Mouse (Mus musculus) olfactory bulb, adult 2 months (tissue): Measurements from ENCODE around the gene Jup. TPM values are rescaled to one million over a fixed set of nuclear protein-coding genes. Genes with fewer than 3 reads are reported as not detected.
"Not testable (repeated sequence)": the region's sequence is repeated elsewhere in the genome, so short reads cannot be mapped to it uniquely, and the experiment has no call there.

Experiments
- H3K27ac ChIP-seq: fragments of 200-500 bp; 2 replicates; pipeline ENCODE4 v1.5.1; 2012; ENCODE audit warnings: low read depth, low read length; ENCODE audit not compliant: insufficient read depth
- H3K4me1 ChIP-seq: fragments of 200-500 bp; 2 replicates; pipeline ENCODE4 v1.6.1; 2012; ENCODE audit warnings: low read length; ENCODE audit not compliant: control insufficient read depth, insufficient read depth
- H3K4me3 ChIP-seq: fragments of 200-500 bp; 2 replicates; pipeline ENCODE4 v1.5.1; 2012; ENCODE audit warnings: mild to moderate bottlenecking, low read depth, low read length, moderate library complexity; ENCODE audit not compliant: insufficient read depth
- CTCF ChIP-seq: fragments of 200-500 bp; IDR thresholded peaks from 2 replicates; pipeline ENCODE4 v1.5.1; 2012; ENCODE audit warnings: low read depth, mild to moderate bottlenecking, low read length, moderate library complexity; ENCODE audit not compliant: insufficient read depth
- POLR2A ChIP-seq: fragments of 200-500 bp; IDR thresholded peaks from 2 replicates; pipeline ENCODE4 v1.6.1; 2012; ENCODE audit warnings: mild to moderate bottlenecking, low read depth, low read length, moderate library complexity; ENCODE audit not compliant: insufficient read depth
- WGBS: fragments of 180-500 bp; shearing (Covaris S2); methylation state at CpG from one replicate; pipeline ENCODE4 v1.1.7; 2018; 5-methylcytosine and 5-hydroxymethylcytosine counted together
- polyA plus RNA-seq: library from polyadenylated mRNA; stranded (reverse); fragments of >200 nt; gene quantifications from 2 replicates; pipeline ENCODE4 v1.2.4, GENCODE M21; 2012; ENCODE audit warnings: low replicate concordance; ENCODE audit not compliant: missing spikeins, insufficient read depth, insufficient read length

Jup gene
- polyA plus RNA-seq, 1 experiment = not detected

DNA sequence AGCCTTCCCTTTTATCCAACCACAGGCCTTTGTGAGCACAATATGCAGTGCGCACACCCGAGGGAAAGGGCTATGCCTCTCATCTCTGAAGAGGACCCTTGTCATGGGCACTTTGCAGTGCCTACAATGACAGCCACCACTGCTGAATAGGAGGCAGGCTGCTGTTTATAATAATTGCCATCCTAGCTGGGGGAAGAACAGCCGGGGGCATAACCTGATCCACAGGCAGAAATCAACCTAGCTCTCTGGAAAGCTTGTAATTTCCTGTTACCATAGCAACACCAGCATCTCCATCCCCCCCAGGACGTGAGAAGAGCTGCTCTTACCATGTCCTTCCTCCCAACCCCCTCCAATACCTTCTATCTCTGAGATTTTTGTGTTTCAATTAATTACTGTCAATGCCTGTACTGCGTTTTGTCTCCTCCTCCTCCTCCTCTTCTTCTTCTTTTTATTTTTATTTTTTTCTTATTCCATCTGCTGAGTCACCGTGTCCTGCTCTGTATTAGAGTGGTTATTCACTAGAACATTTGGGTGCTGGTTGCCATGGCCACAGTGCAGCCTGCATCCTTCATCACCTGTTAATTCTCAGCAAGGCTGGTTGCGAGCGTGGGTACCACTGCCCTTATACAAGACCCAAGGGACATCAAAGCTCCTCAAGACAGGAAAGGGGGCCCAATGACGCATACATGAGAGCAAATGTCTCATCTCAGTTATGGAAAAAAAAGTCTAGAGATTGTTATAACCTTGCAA is 64.6 kb downstream of the Jup start:
- Histone ChIP-seq H3K4me3 (no peak overlapping the region), H3K4me1 (peaks cover 35% of the 10 kb centered on the region), H3K27ac (peak overlapping the region; percentile 95)
- no peak for TF ChIP-seq CTCF
- WGBS = 16% methylated on average over 9 of the region's 9 CpGs

DNA sequence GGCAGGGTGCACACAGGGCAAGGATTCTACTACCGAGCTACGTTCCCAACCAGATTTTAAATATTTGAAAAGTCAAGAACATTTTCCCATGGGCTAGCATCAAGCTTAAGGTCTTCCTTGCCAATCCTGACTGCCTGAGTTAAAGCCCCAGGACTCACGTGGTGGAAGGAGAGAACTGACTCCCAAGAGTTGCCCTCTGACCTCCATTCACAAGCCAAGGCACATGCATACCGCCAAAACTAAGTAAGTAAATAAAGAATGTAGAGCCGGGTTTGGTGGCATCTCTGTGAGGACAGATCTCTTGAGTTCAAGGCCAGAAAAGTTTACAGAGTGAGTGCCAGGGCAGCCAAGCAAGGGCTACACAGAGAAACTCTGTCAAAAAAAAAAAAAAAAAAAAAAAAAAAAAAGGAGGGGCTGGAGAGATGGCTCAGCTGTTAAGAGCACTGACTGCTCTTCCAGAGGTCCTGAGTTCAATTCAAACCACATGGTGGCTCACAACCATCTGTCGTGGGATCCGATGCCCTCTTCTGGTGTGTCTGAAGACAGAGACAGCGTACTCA is 66.7 kb downstream of the Jup start:
- not testable (repeated sequence) for H3K4me3 ChIP-seq
- H3K4me1 ChIP-seq = peaks cover 37% of the 10 kb centered on the region
- H3K27ac ChIP-seq = peak overlapping the region; percentile 95
- WGBS = 52% methylated on average over 8 of the region's 8 CpGs

DNA sequence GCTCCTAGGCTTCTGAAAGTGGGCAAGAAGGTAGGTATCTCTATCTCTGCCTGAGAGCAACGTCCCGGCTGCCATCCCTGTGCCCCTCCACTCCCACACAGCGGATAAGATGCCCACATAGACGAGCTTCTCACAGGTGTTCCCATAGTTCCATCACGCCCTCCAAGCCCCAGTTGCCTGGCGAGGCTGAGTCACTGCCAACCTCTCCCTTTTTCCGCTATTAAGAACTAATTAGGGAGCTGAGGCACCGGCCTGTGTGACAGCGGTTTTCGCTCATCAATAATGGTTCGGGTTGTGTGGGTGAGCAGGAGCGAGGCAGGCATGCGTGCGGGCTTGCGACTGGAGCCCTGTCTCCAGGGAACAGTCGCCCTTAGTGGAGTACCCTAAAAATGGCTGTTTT is 67.3 kb downstream of the Jup start:
- no peak overlapping the region for H3K4me3 ChIP-seq
- WGBS = 20% methylated on average over 16 of the region's 16 CpGs

DNA sequence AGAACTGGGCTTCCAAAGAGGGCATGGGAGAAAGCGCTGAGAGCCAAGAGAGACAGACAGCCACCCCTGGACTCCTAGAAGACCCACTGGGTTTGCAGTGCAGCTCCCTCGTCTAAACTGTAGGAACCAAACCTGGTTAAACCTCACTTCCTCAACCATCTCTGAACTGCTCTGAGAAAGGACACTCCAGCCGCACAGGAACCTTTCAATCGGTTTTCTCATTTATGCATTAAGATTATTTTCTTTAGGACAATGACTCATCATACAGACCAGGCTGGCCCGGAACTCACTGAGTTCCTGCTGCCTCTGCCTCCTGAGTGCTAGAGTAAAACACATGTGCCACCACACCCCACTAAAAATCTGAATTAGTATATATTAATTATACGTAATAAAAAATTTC is 69.8 kb downstream of the Jup start:
- WGBS = 79% methylated on average over 6 of the region's 6 CpGs
- no peak for TF ChIP-seq CTCF
- TF ChIP-seq POLR2A = no peak
- no peak overlapping the region; the same call in 1 of the 2 replicates for H3K27ac ChIP-seq

More for the DNA sequence above, 67.3 kb downstream of the Jup start:
- H3K27ac ChIP-seq = peak overlapping the region; percentile 95
- H3K4me1 ChIP-seq = peaks cover 35% of the 10 kb centered on the region
- no peak for TF ChIP-seq CTCF
- TF ChIP-seq POLR2A = no peak

DNA sequence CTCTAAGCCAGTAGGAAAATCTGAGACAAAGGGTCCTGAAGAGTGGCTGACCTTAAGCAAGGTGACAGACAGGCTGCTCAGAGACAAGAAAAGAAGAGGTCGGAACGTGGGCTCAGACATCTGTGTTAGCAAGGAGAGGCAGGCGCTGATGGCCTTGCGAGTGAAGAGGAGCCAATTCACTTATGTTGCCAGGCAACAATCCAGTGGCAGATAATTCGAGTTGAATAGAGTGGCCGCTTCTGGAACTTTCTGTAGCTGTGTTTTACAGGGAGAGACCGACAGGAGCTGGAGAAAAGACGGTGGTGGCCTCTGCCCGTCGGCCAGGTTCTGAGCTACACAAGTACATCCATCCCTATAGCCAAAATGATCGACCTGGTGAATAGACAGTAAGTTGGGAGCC is 70.2 kb downstream of the Jup start:
- Histone ChIP-seq H3K4me1 (peaks cover 19% of the 10 kb centered on the region), H3K27ac (no peak overlapping the region; the same call in 1 of the 2 replicates), H3K4me3 (no peak overlapping the region)
- TF ChIP-seq POLR2A = no peak
- no peak for TF ChIP-seq CTCF
- 39% methylated on average over 11 of the region's 11 CpGs for WGBS

More for the DNA sequence above, 69.8 kb downstream of the Jup start:
- H3K4me3 ChIP-seq = no peak overlapping the region
- H3K4me1 ChIP-seq = peaks cover 24% of the 10 kb centered on the region

DNA sequence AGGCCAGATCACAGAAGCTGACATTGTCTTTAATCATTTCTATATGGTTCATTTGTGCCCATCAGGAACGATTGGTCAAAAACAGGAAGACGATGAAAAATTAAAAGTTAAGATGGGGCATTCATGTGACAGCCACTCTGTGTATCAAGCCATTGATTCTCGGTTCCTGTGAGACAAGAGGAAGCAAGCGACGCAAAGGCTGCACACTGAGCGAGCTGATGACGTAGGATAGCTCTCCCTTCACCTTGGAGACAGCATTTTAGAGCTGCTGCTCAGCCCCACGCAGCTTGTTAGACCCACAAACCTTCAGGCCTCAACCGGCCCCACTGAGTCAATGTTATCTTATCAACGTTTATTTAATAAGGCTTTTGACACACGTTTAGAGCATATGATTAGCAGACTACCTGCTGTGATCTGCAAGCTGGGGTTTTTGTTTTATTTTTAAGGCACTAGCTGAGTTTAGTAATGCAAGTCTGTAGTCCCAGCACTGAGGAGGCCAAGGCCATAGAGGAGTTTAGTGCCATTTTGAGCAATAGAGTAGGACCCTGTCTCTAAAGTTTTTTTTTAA is 72.4 kb downstream of the Jup start:
- 70% methylated on average over 11 of the region's 11 CpGs for WGBS
- TF ChIP-seq CTCF = no peak
- no peak for TF ChIP-seq POLR2A
- no peak overlapping the region for H3K4me3 ChIP-seq
- no peak overlapping the region for H3K27ac ChIP-seq
- peaks cover 12% of the 10 kb centered on the region for H3K4me1 ChIP-seq

DNA sequence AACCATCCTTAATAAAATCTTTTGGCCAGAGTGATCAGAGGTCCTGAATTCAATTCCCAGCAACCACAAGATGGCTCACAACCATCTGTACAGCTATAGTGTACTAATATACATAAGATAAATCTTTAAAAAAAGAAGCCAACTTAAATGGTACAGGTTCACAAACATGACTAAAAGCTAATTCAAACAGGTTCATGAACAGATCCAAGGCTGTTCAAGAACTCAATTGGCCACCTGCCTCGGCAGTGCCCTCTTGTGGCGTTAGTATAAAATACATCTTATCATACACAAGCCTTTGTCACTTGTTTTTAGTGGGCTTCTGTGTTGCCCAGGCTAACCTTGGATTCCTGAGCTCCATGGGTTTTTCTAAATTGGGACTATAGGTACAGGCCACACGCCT is 74.0 kb downstream of the Jup start:
- TF ChIP-seq CTCF (no peak), POLR2A (no peak)
- 23% methylated on average over 3 of the region's 3 CpGs for WGBS
- H3K4me1 ChIP-seq = peaks cover 10% of the 10 kb centered on the region
- no peak overlapping the region for H3K4me3 ChIP-seq
- H3K27ac ChIP-seq = no peak overlapping the region

DNA sequence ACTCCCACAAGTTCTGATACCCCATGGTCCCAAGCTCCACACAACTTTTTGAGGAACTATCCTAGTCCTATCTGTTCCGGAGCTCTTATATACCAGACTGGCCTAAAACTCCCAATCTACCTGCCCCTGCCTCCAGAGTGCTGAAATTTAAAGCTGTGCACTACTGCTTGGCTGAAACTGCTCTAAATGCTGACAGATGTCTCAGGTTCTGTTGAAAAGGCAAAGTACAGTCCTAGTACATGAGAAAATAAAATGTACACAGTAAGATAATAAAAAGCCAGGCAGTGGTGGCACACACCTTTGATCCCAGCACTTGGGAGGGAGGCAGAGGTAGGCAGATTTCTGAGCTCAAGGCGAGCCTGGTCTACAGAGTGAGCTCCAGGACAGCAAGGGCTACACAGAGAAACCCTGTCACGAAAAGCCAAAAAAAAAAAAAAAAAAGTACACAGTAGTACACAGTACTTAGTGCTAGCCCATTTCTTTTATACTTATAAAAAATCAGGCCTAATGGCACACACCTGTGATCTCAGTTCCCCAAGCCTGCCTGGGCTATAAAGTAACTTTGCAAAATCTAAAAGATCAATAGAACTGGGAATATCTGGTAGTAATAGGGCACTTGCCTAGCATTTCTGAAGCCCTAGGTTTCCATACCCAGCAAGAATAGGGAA is 74.8 kb downstream of the Jup start:
- no peak overlapping the region for H3K4me3 ChIP-seq
- 58% methylated on average over 3 of the region's 3 CpGs for WGBS
- H3K4me1 ChIP-seq = peaks cover 10% of the 10 kb centered on the region
- no peak overlapping the region for H3K27ac ChIP-seq
- no peak for TF ChIP-seq POLR2A
- TF ChIP-seq CTCF = no peak

DNA sequence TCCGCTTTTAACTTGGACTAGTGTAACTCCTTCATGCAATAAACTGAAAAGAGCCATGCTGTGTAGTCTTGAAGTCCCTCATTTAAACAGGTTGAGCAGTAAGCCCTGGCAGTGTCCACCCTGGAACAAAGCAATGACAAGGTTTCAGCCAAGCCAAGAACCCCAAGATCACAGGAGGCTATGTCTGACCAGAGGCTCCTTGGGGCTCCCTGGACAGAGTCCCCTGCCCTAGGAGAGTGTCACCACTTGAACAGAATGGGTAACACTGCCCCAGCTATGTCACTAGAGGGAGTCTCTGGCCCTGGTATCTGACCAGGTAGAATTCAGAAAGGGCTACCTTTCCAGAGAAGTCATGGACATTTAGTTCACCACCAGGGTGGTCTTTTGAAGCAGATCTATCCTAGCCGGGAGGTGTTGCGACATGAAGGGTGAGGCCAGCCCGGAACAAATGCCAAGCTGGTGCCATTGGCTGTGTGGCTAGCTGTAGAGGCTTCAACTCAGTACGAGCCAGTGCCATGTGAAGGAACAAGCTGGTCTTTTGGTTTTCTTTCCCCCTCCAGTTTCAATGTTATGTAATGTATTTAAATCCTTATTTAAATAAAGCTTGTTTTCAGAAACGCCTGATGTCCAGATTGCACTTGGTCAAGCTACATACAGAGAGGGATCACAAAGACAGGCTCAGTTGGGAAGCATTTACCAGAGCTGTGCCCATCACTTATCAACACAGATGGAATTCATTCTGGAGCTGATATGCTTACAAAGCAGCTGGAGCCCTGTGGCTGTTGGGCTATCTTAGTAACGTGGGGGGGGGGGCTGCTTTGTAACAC is 75.9 kb downstream of the Jup start:
- H3K4me1 ChIP-seq, H3K27ac ChIP-seq, H3K4me3 ChIP-seq: not testable (repeated sequence)
- 56% methylated on average over 7 of the region's 7 CpGs for WGBS

DNA sequence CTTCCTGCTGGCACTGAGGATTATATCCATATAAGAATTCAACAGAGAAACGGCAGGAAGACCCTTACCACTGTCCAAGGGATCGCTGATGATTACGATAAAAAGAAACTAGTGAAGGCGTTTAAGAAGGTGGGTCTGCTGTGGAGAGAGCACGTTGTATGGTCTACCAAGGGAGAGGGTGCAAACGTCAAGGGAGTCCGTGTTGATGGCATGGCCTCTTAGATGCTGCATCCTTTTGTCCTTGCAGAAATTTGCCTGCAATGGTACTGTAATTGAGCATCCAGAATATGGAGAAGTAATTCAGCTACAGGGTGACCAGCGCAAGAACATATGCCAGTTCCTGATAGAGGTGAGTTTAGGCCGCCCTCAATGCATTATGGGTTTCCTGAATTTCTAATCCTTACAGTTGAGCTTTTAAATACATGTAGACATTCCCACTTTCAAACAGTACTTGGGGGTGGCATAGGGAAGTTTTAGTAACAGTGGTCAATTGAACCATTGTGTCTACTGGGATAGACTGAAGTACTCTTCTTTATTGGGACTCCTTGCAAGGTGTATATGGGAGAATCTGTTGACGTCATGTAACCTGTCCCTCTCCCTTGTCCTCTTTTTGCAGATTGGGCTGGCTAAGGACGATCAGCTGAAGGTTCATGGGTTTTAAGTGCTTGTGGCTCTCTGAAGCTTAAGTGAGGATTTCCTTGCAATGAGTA is 76.7 kb downstream of the Jup start:
- WGBS = 13% methylated on average over 11 of the region's 11 CpGs
- Histone ChIP-seq H3K4me3 (peak overlapping the region; percentile 81), H3K27ac (0 out of 2 replicates have a peak overlapping the region, but pooled peaks have one; percentile 49)
- H3K4me1 ChIP-seq = not testable (repeated sequence)
